Mouse (Mus musculus) ES-Bruce4 (cell line): ENCODE data around the gene Fbxw10.

ENCODE experiments used
- CTCF ChIP-seq: IDR thresholded peaks from one replicate; pipeline ENCODE4 v1.8.1; 2011; ENCODE audit warnings: low read depth, low read length
- EP300 ChIP-seq: IDR thresholded peaks from 2 replicates; pipeline ENCODE4 v1.6.1; 2011; ENCODE audit warnings: low read depth, low read length; ENCODE audit not compliant: insufficient read depth

GRCm38 (mm10) chr11:62848301-62848700, 1.4 kb downstream of the Fbxw10 start:
- TF ChIP-seq CTCF: no peak
- TF ChIP-seq EP300: no peak
